Mouse (Mus musculus) neural tube, embryonic 15.5 days (tissue): ENCODE results near the gene Olfr1093. TPM values are rescaled to one million over a fixed set of nuclear protein-coding genes. Genes with fewer than 3 reads are reported as not detected.

Source experiments
- ATAC-seq: fragments of 200-750 bp; cut with Nextera tagmentation; 2 replicates; pipeline ENCODE4 v1.8.0; 2017; ENCODE audit warnings: mild to moderate bottlenecking, moderate TSS enrichment, moderate library complexity; ENCODE audit not compliant: low FRiP score
- H3K27ac ChIP-seq: fragments of 300-500 bp; sonication (generic); replicated peaks from 2 replicates; pipeline ENCODE4 v1.5.1; 2015; ENCODE audit warnings: mild to moderate bottlenecking, inconsistent platforms
- H3K27me3 ChIP-seq: fragments of 300-500 bp; sonication (generic); replicated peaks from 2 replicates; pipeline ENCODE4 v1.6.1; 2015; ENCODE audit warnings: inconsistent platforms
- H3K36me3 ChIP-seq: fragments of 300-500 bp; sonication (generic); 2 replicates; pipeline ENCODE4 v1.6.1; 2015; ENCODE audit warnings: inconsistent platforms
- H3K4me1 ChIP-seq: fragments of 300-500 bp; sonication (generic); 2 replicates; pipeline ENCODE4 v1.6.1; 2015; ENCODE audit warnings: inconsistent platforms
- H3K4me2 ChIP-seq: fragments of 300-500 bp; sonication (generic); 2 replicates; pipeline ENCODE4 v1.6.1; 2015; ENCODE audit warnings: inconsistent platforms, mild to moderate bottlenecking, moderate library complexity
- H3K4me3 ChIP-seq: fragments of 300-500 bp; sonication (generic); replicated peaks from 2 replicates; pipeline ENCODE4 v1.5.1; 2015; ENCODE audit warnings: mild to moderate bottlenecking, inconsistent platforms
- H3K9ac ChIP-seq: fragments of 300-500 bp; sonication (generic); replicated peaks from 2 replicates; pipeline ENCODE4 v1.6.1; 2015; ENCODE audit warnings: mild to moderate bottlenecking, inconsistent platforms
- H3K9me3 ChIP-seq: fragments of 300-500 bp; sonication (generic); replicated peaks from 2 replicates; pipeline ENCODE4 v1.6.1; 2016; ENCODE audit warnings: inconsistent platforms
- WGBS: fragments of 180-500 bp; shearing (Covaris S2); methylation state at CpG from one replicate; pipeline ENCODE4 v1.1.7; 2015; ENCODE audit warnings: mixed read lengths; 5-methylcytosine and 5-hydroxymethylcytosine counted together
- polyA plus RNA-seq: library from polyadenylated mRNA; unstranded; fragments of >200 nt; fragmentation: Nextera tagmentation; extraction: Ambion mirVana; gene quantifications from 2 replicates; pipeline ENCODE4 v1.2.1, GENCODE M21; 2015

Olfr1093 gene
- polyA plus RNA-seq, result not detected in 2 replicates

- Histone ChIP-seq H3K4me1 (no peaks in the 10 kb centered on the region), H3K27me3 (no peaks in the 10 kb centered on the region), H3K27ac (no peak within 1 kb of the TSS), H3K36me3 (no peaks in the 10 kb centered on the region), H3K4me2 (no peak within 1 kb of the TSS), H3K4me3 (no peak within 1 kb of the TSS), H3K9me3 (no peaks in the 10 kb centered on the region), H3K9ac (no peak within 1 kb of the TSS)
- 87% methylated on average over 2 of the region's 2 CpGs for WGBS
- no peak for ATAC-seq
These were observed at the start of gene Olfr1093 for GRCm38 (mm10) chr2:86782179-86782578. Olfr1093 (plus strand) TSS chr2:86782479.

- no peak within 1 kb of the TSS for H3K4me3 ChIP-seq
- H3K4me2 ChIP-seq, result no peak within 1 kb of the TSS
- no peaks in the 10 kb centered on the region for H3K36me3 ChIP-seq
- H3K4me1 ChIP-seq, result no peaks in the 10 kb centered on the region
- H3K27ac ChIP-seq, result no peak within 1 kb of the TSS
- no peak within 1 kb of the TSS for H3K9ac ChIP-seq
- ATAC-seq, result no peak
- no peaks in the 10 kb centered on the region for H3K27me3 ChIP-seq
- H3K9me3 ChIP-seq, result no peaks in the 10 kb centered on the region
These were observed 48.7 kb upstream of the Olfr1093 start, which contains the start of gene Olfr1089 for GRCm38 (mm10) chr2:86733601-86734000. Olfr1089 (minus strand) TSS chr2:86733701.

- Histone ChIP-seq H3K9me3 (no peaks in the 10 kb centered on the region), H3K27me3 (no peaks in the 10 kb centered on the region), H3K4me2 (no peak within 1 kb of the TSS), H3K36me3 (no peaks in the 10 kb centered on the region), H3K27ac (no peak within 1 kb of the TSS), H3K9ac (no peak within 1 kb of the TSS), H3K4me1 (no peaks in the 10 kb centered on the region), H3K4me3 (no peak within 1 kb of the TSS)
- no peak for ATAC-seq
- WGBS, result 100% methylated on average over 1 of the region's 1 CpGs
These were observed 23.4 kb upstream of the Olfr1093 start, which contains the start of gene Olfr1090 for GRCm38 (mm10) chr2:86758893-86759292. Olfr1090 (minus strand) TSS chr2:86758993.

GRCm38 (mm10) chr2:86761050-86761449 is 21.2 kb upstream of the Olfr1093 start:
- H3K9ac ChIP-seq, result no peak overlapping the region
- no peak overlapping the region for H3K4me2 ChIP-seq
- no peak for ATAC-seq
- WGBS, result 94% methylated on average over 6 of the region's 6 CpGs
- H3K27ac ChIP-seq, result no peak overlapping the region
- no peaks in the 10 kb centered on the region for H3K4me1 ChIP-seq
- no peaks in the 10 kb centered on the region for H3K9me3 ChIP-seq
- no peaks in the 10 kb centered on the region for H3K27me3 ChIP-seq
- H3K4me3 ChIP-seq, result no peak overlapping the region
- H3K36me3 ChIP-seq, result no peaks in the 10 kb centered on the region

GRCm38 (mm10) chr2:86809918-86810317 is 27.6 kb downstream of the Olfr1093 start, which contains the start of gene Olfr141:
Olfr141 (minus strand) TSS chr2:86810018.
- H3K27me3 ChIP-seq, result no peaks in the 10 kb centered on the region
- H3K4me1 ChIP-seq, result no peaks in the 10 kb centered on the region
- no peak within 1 kb of the TSS for H3K9ac ChIP-seq
- no peak within 1 kb of the TSS for H3K4me2 ChIP-seq
- H3K27ac ChIP-seq, result no peak within 1 kb of the TSS
- H3K4me3 ChIP-seq, result no peak within 1 kb of the TSS
- ATAC-seq, result no peak
- H3K36me3 ChIP-seq, result no peaks in the 10 kb centered on the region
- H3K9me3 ChIP-seq, result no peaks in the 10 kb centered on the region

GRCm38 (mm10) chr2:86824363-86824762 is 42.1 kb downstream of the Olfr1093 start, which contains the start of gene Olfr1094:
Olfr1094 (plus strand) TSS chr2:86824663.
- no peaks in the 10 kb centered on the region for H3K9me3 ChIP-seq
- H3K4me3 ChIP-seq, result no peak within 1 kb of the TSS
- H3K9ac ChIP-seq, result no peak within 1 kb of the TSS
- H3K27me3 ChIP-seq, result no peaks in the 10 kb centered on the region
- H3K27ac ChIP-seq, result no peak within 1 kb of the TSS
- H3K4me2 ChIP-seq, result no peak within 1 kb of the TSS
- no peaks in the 10 kb centered on the region for H3K4me1 ChIP-seq
- ATAC-seq, result no peak
- H3K36me3 ChIP-seq, result no peaks in the 10 kb centered on the region

Other genes starting within 250 kb of the Olfr1093 start
- gene Olfr1079, start 240.0 kb upstream of the Olfr1093 start, polyA plus RNA-seq, result not detected in 2 replicates
- gene Olfr1080, start 224.2 kb upstream of the Olfr1093 start, polyA plus RNA-seq, result not detected in 2 replicates
- not detected in 2 replicates for gene Olfr1082, start 183.5 kb upstream of the Olfr1093 start, polyA plus RNA-seq
- gene Olfr1084, start 142.8 kb upstream of the Olfr1093 start, polyA plus RNA-seq, result not detected in 2 replicates
- not detected in 2 replicates for gene Olfr1085, start 120.5 kb upstream of the Olfr1093 start, polyA plus RNA-seq
- gene Olfr1086, start 102.4 kb upstream of the Olfr1093 start, polyA plus RNA-seq, result not detected in 2 replicates
- not detected in 2 replicates for gene Olfr1087, start 84.1 kb upstream of the Olfr1093 start, polyA plus RNA-seq
- gene Olfr1089, start 48.8 kb upstream of the Olfr1093 start, polyA plus RNA-seq, result not detected in 2 replicates
- not detected in 2 replicates for gene Olfr1090, start 23.5 kb upstream of the Olfr1093 start, polyA plus RNA-seq
- not detected in 2 replicates for gene Olfr141, start 27.5 kb downstream of the Olfr1093 start, polyA plus RNA-seq
- not detected in 2 replicates for gene Olfr1094, start 42.2 kb downstream of the Olfr1093 start, polyA plus RNA-seq
- gene Olfr1095, start 69.2 kb downstream of the Olfr1093 start, polyA plus RNA-seq, result not detected in 2 replicates
- not detected in 2 replicates for gene Gm13723, start 92.3 kb downstream of the Olfr1093 start, polyA plus RNA-seq
- gene Olfr1097, start 109.7 kb downstream of the Olfr1093 start, polyA plus RNA-seq, result not detected in 2 replicates
- not detected in 2 replicates for gene Olfr1098, start 142.1 kb downstream of the Olfr1093 start, polyA plus RNA-seq
- gene Olfr1099, start 178.2 kb downstream of the Olfr1093 start, polyA plus RNA-seq, result not detected in 2 replicates
- not detected in 2 replicates for gene Olfr1100, start 197.5 kb downstream of the Olfr1093 start, polyA plus RNA-seq
- gene Olfr1101, start 208.7 kb downstream of the Olfr1093 start, polyA plus RNA-seq, result not detected in 2 replicates
- not detected in 2 replicates for gene Olfr1102, start 215.9 kb downstream of the Olfr1093 start, polyA plus RNA-seq
- gene Olfr1104, start 244.6 kb downstream of the Olfr1093 start, polyA plus RNA-seq, result not detected in 2 replicates